Mouse (Mus musculus): ENCODE results near the gene Abcc8.
"Not testable (repeated sequence)": the region's sequence is repeated elsewhere in the genome, so short reads cannot be mapped to it uniquely, and the experiment has no call there.

Gene Abcc8

DNA sequence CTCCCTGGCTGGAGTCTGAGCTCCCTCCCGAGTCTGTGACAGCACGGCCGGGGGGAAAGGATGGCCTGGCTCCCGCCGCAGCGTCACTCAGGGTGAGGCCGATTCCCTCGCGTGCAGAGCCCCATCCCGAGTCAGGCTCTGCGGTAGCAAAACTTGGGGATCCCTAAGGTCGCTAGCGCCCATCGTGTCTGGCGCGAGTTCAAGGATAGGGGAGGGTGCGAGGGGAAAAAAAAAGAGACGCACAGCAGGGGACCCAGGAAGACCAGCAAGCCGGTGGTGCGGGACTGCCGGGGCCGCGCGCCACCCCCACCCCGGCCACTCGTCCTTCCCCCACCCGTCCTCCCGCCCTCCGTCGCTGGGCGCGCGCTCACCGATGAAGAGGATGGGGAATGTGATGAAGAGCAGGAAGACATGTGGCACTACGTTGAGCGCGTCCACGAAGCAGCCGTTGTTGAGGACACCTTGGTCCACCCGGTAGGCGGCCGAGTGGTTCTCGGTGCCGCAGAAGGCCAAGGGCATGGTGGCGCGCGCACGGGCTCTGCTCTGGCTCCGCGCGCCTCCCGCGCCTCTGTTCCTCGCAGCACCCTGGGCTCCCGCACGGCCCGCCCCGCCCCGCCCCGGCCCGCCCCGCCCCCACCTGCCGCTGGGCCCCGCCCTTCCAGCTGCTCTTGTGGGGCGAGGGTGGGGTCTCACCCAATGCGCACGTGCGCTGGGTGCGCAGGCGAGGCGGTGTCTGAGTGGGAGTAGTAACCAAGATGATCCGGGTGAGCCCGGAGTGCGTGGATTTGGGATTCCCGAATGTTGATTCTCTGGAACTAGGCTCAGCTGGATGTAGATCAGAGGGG is at the start of gene Abcc8:
TSS of gene Abcc8 (minus strand) at position 603 of the 845 bp plus-strand sequence.
- DNase-seq = no peak

DNA sequence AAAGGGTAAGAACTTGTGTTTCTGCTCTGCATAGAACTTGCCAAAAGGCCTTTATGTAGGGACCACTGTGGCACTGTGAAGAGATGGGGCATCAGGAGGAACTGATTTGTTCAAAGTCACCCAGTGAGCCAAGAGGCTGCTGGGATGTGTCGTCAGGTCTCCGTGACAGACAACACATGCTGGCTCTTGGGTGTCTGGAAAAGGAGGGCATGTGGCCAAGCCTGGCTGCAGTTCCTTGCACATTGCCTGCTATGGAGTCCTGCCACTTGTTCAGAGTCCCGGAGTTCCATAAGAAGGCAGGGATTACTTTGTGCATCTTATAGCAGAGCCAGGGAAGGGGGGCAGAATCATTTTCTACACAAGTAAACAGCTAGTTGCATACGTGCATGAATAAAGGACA is 47.1 kb upstream of the Abcc8 start:
- no peak for DNase-seq

DNA sequence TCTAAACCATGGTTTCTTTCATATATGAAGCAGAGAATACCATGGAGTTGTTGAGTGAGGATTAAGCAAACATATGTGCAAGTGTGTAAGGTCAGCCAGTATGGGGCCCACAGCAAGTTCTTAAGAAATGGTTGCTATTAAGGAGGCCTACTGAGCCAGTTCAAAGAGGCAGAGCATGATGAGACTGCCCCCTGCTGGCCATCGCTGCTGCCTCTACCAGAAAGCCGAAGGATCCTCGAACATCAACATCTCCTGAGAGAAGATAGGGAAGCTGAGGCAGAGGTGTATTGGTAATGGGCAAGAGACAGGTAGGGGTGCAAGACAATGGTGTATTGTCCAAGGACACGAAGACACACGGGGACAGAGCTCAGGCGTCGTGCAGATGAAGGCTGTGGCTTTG is 46.4 kb upstream of the Abcc8 start:
- DNase-seq = peak in 1 of 2 experiments; percentile 23

- DNase-seq = no peak
Observed at GRCm38 (mm10) chr7:46220591-46221129, 40.8 kb upstream of the Abcc8 start.

- DNase-seq = no peak
Observed at GRCm38 (mm10) chr7:46218415-46218814, 38.6 kb upstream of the Abcc8 start.

- DNase-seq = no peak
Observed at GRCm38 (mm10) chr7:46216481-46216880, 36.6 kb upstream of the Abcc8 start.

DNA sequence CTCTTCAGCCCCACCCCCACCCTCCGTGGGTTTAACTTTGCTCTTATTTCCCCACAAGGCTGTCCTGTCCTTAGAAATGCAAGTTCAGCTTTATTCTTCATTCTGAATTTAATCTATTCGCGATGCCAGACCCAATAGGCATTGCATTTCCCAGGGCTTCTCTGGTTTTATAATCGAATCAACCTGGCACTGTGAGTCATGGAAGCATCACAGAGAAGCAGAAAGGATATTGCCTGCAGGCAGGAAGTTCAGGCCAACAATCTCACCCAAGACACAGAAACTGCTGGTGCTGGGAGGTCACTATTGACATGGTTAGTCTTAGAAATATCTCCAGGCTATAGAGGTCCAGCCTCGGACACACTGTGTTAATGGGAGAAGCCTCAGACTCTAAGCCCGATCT is 30.4 kb upstream of the Abcc8 start:
- no peak for DNase-seq

DNA sequence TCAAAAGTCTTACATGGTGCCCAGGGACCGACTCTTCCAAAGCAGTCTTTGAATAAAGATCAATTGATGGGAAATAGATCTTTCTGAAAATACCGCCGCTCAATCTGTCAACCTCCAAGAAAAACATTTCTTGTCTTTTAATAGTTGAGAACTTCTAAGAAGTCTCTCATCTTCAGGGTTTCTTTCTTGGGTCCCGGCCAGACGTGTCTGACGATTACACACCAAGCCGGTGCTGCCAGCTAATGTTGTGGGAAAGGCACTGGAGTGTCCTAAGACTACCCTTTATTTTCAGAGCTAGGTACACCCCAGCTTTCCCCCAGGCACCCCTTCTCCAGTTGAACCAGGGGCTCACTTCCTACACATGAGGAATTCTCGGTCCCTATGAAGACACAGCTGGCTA is 28.3 kb upstream of the Abcc8 start:
- no peak for DNase-seq

DNA sequence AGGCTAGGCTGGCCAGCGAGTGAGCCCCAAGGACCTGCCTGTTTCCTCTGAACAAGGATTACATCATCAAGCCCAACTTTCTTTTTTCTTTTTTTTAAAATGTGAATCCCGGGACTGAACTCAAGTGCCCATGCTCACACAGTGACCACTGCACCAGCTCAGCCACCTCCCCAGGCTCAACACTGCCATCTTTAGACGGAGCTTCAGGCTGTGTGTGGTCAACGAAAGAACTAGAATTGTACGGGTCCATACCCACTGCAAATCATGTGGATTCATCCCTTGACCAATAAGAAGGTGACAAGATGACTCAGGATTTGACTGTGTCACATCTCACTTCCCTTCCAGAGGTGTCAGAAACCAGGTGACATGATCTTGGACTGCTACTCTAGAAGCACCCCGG is 24.9 kb upstream of the Abcc8 start:
- no peak for DNase-seq

- no peak for DNase-seq
Observed at GRCm38 (mm10) chr7:46204046-46204471, 24.2 kb upstream of the Abcc8 start.

- no peak for DNase-seq
Observed at GRCm38 (mm10) chr7:46201649-46202048, 21.8 kb upstream of the Abcc8 start.

- no peak for DNase-seq
Observed at GRCm38 (mm10) chr7:46200021-46200420, 20.2 kb upstream of the Abcc8 start.

- no peak for DNase-seq
Observed at GRCm38 (mm10) chr7:46195356-46195755, 15.5 kb upstream of the Abcc8 start.

DNA sequence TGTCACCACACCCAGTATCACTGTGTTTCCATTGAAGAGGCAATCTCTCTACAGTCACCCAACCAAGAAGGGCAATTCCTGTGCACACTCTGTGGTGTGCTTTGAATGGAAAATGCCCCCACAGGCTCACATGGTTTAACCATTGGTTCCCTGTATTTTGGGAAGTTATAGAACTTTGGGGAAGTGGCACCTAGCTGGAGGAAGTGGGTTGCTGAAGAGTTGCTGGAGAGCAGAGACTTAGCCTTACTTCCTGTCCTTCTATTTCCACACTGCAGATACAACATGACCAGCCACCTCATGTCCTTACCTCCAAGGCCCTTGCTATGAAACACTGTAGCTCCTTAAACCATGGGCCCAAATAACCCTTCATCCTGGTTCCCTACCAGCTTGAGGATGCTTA is 4.4 kb upstream of the Abcc8 start:
- DNase-seq = no peak

DNA sequence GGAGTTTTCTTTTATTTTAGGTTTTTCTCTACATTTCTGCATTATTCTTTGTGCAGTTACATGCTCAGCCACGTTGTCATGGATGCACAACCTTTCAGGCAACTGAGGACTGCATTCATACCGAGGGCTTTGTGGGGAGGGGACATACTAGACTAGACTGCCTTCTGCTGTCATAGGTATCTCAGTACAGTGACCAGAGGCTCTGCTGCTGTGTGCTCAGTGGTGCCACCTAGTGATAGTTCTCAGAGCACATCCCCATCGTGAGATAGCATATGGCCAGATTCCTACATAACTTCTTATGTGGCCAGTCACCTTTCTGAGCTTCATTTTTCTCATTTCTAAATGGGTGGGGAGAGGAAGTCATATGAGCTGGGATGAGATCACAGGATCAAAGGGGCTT is 1.8 kb upstream of the Abcc8 start:
- DNase-seq = peak in 1 of 2 experiments; percentile 18

- DNase-seq = not testable (repeated sequence)
Observed at GRCm38 (mm10) chr7:46168980-46169379, 10.9 kb downstream of the Abcc8 start.

DNA sequence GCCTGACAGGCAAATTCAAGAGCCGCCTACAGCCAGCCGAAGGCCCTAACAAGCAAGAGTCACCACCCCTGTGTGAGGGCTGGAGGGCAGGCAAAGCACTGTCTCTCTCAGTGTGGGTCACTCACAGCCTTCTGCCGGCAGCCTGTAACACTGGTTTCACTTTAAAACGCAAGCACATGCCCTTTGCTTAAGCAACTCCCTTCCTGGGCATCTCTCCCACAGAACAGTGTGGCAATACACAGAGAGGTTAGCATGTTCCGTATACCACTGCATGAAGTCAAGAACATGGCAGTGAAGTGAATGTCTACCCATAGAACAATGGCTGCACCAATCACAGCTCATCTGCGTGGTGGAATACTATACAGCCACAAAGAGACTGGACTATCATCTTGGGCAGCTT is 11.4 kb downstream of the Abcc8 start:
- no peak for DNase-seq

DNA sequence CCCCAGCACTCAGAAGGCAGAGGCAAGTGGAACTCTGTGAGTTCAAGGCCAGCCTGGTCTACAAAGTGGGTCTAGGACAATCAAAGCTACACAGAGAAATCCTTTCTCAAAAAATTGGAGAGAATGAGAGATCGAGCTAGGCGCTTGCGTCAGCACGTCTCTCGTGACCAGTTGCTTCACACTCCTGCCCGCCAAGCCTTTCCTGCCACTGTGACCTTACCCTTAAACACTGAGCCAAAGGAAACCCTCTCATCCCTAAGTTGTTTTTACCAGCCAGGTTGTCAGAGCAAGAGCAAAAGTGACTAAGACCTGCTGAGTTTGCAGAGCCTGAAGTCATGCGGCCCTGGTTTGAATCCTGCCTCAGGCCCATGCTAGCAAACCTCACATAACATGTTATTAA is 11.9 kb downstream of the Abcc8 start:
- no peak for DNase-seq

- no peak for DNase-seq
Observed at GRCm38 (mm10) chr7:46165876-46166275, 14.0 kb downstream of the Abcc8 start.

DNA sequence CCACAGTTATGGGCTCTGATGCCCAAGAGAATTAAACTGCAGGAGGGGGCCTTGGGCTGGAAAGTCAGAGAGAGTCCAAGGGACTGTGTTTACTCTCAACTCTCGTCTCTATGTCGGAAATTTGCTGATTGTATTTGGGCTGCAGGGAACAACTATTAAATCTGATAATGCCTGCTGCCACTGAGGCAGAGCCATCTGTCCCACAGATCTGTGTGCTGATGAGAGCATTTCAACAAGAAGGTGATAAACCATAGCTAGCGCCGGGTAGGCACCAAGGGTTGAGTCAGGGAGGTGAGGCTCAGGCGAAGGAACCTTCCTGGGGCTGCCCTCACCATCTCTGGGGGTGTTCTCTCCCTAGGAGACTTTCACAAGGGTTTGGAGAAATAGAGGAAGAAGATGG is 17.1 kb downstream of the Abcc8 start:
- DNase-seq = no peak

DNA sequence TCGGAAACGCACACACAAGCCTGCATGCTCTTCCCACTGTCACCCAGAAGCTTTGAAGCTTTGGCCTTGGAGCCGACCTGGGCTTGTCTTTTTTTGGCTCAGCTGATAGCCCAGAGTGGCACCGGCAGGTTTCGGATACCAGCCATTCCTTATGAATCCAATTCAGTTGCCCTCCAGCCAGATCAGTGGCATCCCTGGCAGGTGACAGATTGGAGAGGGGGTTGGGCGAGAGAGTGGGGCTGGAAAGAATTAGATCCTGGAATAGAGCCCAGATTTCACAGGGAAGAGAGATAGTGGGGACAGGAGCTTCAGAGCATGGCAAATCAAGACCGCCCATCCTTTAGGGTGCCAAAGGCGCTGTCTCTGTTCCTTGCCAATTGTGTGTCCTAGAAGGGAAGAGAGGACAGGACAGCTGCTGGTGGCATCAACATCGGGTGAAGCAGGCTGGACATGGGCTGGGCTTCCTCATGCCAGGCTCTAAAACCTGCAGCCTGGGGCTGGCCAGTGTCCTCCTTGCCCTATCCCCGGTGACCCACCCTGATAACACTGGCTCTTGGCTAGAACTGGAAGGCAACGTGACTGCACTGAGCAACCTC is 17.6 kb downstream of the Abcc8 start:
- DNase-seq = no peak

DNA sequence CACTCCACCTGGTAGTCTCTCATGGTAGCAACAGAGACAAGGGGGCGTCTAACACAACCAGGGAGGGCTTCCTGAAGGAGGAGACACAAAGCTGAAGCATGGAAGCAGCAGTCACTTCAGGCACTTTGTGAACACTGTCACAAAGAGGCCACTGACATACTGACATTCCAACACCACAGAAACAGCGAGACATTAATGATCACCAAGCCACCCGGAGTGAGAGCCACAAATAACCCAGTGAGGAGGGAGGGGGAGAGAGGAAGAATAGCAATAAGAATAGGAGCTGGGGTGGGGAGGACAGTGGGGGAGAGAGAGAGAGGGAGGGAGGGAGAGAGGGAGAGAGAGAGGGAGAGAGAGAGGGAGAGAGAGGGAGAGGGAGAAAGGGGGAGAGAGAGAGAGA is 18.2 kb downstream of the Abcc8 start:
- no peak for DNase-seq

DNA sequence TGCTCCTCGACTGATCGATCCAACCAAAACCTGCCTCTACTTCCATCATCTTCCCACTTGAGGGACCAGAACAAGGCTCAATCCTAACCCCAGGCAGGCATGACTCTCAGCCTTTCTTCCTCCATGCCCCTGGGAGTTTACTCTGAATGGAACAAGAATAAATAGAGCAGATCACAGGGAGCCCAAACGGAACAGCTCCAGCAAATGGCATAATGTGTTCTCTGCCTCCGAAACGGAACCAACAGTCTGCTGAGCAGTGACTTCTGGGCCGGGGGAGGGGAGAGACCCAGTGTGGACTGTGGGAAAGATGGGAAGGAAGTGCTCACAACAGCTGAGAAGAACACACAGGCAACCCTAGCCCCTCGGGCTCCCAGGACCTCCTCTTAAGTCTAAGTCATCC is 22.1 kb downstream of the Abcc8 start:
- DNase-seq = no peak

Data from lung, adult 18-20 months (tissue).